Mouse (Mus musculus): Measurements from ENCODE around the gene Rgl1.
"Not testable (repeated sequence)": the region's sequence is repeated elsewhere in the genome, so short reads cannot be mapped to it uniquely, and the experiment has no call there.

Gene Rgl1

DNA sequence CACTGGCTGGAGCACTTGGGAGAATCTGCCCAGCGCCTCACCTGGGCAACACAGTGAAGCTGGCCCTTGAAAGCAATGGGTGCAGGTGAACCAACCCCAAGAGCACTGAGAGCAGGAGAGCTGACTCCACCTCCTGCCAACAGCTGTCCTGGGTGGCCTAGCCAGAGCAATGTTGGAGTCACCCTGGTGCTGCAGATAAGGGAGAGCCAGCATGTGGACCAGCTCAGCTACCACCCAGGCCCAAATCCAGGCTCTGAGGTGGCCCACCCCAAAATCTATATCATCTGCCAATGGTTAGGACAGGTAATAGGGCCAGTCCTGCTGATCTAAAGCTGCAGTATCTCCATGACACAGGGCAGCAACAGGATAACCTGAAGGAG, 114.7 kb downstream of the Rgl1 start:
- DNase-seq = no peak

DNA sequence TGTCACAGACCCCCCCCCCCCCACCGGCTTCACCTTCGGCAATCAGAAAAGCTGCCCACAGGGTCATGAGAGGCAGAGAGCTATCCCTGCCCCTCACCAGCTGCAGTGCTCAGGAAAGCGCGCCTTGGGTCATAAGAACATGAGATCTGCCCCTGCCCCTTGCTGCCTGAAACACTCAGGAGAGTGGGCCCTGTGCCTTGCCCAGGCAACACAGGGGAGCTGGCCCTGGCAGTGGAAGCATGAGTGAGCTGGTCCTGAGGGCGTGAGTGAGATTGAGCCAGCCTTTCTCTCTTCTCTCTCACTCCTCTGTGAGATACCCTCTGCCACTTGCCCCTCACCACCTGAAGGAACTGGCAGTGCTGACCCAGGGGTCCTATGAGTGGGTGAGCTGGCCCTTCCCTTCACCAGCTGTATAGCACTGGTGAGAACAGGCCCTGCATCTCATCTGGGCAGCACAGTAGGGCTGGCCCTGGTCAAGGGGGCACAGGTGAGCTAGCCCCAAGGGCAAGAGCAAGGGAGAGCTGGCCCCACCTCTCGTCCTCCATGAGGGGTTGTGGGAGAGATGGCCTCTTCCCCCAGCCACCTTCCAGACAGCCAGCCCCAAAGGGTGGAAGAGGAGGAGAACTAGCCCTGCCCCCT, 115.2 kb downstream of the Rgl1 start:
- DNase-seq = no peak

DNA sequence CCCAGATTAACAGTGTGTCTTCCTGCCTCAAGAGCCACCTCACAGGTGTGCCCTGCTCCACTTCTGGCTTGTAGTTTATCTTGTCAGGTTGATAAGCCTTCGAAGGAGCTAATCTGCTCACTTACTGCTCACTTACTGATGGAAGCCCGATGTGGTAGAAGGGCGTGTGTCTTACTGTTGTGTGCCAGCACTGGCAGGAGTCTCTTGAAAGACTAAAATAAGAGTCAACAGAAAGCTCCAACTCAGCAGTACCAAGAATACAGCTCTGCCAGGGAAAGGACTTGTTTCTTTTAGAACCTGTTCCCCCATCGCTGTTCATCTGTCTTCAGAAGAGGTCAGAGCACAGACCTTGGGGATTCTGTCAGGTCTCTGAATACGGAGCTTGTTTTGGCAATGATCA, 118.1 kb downstream of the Rgl1 start:
- no peak for DNase-seq

DNA sequence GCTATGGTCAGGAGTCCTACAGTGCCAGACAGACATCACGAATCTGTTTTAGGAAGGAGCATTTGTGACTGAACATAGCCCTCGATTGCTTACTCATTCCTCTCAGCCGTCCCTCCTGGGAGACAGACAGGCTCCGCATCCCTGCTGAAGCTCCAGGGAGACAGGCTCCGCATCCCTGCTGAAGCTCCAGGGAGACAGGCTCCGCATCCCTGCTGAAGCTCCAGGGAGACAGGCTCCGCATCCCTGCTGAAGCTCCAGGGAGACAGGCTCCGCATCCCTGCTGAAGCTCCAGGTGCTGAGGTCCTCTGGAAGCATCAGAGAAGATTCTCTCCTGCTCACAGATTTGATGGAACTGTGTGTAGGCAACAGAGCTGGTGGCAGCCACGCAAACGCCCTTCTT, 123.9 kb downstream of the Rgl1 start:
- DNase-seq = not testable (repeated sequence)

DNA sequence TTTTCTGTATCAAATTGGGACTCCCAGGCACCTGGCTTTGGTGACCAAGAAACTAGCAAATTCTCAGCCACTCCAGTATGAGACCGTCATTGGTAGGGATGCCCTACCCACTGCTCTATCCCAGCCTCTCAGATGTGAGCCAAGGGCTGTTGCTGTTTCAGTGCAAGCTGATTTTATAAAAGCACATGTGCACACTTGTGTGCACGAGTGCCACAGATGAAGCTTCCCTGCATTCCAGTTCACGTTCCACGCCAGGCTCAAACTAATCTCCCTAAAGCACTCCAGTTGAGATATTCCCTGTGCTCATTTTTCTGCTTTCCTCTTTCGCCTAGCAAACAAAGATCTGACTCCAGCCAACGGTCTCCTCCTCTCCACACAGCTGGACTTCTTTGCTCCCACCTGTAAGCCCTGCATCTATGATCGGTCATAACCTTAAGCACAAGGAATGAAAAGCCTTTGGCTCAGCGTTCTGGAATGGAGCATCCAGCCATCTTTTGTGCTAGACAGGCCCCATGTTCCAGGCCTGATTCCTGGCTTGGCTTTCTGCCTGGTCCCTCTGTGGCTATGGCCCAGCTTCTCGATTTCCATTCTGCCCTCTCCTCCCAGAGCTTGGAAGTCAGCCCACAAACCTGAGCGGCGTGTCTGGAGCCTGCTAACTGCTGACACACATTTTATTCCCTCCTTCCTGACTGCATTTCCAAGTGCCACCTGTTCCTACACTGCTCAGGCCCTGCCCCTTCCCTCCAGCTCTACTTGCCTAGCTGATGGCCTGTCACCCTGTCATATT, 125.8 kb downstream of the Rgl1 start:
- peak; percentile 81 for DNase-seq

DNA sequence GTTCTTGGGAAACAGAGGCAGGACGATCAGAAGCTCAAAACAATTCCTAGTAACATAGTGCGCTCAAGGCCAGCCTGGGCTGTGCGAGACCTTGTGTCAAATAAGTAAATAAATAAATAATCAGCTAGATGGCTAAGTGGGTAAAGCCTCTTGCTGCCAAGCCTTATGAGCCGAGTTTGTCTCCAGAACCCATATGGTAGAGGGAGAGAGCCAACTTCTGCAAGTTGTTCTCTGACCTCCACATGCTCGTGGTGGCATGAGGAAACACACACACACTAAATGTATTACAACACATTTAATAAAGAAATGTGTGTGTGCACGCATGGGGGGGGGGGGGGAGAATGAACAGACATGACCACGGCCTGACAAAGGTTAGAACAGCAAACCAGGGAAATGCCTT, 126.8 kb downstream of the Rgl1 start:
- no peak for DNase-seq

DNA sequence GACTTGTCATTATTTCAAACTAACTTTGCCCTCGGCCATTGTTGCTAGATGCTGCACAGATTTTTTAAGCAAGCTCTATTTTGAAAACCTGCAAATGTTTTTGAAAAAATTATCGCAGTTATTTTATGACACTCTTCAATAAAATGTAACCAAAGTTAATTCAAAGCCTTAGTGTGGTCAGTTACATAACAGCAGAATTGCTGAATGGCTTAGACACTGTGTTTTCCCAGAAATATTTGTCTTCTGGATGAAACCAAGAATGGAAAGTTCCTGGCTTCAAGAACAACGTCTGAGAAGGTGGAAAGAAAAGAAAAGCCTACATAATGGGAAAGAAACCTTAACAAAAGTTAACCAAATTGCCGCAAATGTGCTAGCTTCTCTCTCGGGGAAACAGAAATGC, 131.5 kb downstream of the Rgl1 start:
- DNase-seq = no peak

DNA sequence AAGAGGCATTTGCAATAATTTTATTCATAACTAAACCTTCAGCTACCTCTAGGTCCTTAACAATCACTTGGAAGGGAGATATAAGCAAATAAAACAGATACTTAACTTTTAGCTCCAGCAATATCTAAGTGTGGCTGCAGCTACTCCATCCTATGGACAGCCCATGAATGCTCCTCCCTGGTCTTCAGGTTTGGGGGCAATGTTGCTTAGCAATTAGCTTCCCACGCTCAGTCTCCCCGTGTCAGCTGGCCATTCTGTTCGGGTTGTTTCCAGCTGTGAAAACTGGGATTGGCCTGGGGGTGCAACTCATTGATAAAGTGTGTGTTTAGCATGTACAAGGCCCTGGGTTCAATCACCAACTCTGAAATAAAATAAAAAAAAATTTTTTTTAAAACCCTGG, 136.4 kb downstream of the Rgl1 start:
- no peak for DNase-seq

DNA sequence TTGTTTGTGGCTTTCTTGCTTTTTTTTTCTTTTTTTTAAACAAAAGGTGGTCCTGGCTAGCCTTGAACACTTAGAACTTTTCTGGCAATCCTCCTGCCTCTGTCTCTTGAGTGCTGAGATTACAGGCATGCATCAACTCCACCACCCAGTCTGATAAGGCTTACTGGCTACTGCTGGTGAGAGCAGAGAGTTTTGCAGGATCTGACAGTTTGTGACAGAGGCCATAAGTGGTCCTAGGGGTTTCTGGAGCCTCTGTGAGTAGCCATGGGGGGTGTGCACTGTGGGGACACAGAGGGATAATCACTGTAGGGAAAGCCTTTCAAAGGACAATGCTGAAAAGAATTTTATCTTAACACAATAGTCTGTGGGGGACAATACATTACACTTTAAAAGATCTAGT, 140.5 kb downstream of the Rgl1 start:
- DNase-seq = no peak

DNA sequence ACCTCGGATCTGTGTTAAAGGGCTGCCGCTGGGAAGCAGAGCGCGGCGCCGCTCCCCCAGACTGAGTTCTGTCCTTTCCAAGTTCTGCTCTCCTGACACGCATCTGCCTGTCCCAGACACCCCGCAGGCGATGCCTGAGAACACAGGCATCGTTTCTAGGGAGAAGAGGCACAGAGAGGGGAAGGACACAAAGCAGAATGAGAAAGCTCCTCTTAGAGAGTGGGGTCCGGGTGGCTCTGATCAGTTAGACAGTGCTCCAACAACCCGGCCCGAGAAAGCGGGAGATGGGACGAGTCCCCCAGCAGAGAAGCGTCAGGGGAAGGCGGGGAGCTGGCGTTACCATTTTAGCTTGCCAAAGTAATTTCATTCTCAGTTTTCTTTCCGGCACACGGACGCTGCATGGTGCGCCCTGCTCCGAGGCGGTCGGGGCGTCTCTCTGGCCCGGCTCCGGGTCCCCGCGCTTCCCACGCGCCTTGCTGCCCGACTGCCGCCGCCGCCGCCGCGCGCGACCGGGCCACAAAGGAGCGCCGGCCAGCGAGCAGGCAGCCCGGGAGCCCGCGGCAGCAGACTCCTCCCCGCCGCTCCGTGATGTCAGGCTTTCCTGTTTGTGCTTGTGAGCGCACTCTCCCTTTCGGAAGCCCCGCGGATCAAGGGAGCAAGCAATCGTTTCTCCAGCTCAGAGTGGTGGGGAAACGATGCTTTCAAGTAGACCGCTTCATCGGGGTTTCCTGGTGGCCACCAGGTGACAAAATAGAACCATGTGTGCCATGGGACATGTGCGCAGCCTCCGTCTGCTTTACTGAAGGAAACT, 141.3 kb downstream of the Rgl1 start:
- DNase-seq = peak; percentile 88

DNA sequence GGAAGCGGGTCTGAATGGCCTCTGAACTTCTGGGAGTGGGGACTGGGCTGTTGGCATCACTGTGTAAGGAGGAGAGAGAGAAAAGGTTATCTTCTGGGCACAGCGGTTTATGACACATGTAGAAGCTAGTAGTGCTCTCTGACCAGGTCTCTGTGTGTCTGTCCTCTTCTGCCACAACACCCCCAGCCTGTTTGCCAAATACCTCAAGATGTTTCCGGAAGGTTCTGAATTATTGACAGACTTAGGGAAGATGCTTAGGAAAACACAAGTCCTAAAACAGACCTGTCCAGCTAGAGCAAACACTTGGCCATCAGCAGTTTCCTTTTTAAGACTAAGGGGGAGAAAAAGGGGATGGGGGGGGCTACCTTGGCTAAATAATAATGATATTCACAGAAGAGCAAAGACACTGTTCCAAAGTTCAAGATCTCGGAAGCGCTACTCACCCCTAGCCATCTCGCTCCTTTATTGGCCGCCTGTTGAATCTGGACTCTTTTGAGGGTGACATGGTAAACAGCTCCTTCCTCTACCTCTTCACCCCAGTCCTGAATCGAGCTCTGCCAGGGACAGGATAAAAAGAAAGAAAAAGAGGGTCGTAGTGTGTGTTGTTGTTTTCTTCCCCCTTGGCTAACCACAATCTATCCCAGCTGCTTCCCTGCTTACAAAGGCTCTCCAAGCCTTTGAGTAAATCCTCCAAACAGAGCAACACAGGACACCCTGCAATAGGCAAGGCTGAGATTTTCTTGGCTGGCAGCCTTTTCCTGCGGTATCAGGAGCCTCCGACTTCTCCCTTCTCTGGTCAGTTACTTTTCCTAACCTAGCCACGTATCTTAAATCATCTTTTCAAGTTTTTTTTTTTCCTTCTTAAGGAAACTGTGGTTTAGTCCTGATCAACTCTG, 142.5 kb downstream of the Rgl1 start:
- peak; percentile 75 for DNase-seq

DNA sequence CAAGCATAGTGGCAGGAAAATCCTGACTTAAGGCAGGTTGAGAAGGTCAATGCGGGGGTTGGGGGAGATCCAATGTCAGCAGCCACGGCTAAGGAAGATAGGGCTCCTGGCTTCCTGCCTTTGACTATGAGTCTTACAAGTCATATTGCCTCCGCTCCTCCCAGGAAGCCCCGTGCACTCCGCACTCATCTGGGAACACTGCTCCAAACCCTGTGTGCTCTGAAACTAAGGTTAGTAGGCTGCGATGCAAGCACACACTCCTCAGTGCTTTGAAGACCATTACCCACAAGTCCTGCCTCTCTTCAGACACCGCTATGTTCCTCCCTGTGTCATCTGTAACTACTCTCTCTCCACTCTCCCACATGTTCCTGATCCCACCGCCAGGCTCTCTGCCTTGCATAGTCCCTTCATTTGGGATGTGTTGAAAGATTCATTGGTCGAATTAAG, 143.4 kb downstream of the Rgl1 start:
- DNase-seq = peak; percentile 64

DNA sequence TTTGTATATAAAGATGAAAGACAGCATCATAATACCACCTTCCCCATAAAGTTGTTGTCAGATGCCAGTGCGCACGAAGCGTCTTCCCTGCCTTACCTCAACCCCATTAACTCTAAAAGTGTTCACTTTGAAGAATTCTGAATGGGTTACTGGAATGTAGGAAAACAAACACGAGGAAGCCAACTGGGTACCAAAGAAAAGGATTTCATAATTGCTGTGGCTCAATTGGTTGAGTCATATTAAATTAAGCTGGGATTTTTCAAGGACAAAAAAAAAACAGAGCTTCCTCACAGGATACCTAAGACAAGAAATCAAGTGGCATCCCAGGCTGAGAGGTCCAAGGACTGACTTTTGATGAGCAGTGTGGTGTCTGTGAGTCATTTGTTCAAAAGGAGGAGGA, 144.5 kb downstream of the Rgl1 start:
- DNase-seq = no peak

DNA sequence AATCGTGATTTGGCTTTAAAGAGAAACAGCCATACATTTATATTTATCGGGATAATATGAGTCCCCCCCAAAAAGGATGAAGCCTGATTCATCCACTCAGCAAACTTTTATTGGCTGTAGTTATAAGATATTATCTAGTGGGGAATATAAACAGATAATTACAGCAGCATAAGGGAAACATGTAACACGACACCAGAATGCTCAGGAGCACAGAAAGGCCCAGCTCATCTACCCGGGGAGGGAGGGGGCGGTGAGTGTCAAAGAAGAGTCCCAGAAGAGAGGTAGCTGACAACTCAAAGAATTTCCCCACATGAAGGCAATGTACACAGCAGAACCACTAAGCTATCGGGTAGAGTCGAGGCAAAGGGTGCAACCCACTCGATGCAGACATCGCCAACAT, 146.8 kb downstream of the Rgl1 start:
- DNase-seq = no peak

DNA sequence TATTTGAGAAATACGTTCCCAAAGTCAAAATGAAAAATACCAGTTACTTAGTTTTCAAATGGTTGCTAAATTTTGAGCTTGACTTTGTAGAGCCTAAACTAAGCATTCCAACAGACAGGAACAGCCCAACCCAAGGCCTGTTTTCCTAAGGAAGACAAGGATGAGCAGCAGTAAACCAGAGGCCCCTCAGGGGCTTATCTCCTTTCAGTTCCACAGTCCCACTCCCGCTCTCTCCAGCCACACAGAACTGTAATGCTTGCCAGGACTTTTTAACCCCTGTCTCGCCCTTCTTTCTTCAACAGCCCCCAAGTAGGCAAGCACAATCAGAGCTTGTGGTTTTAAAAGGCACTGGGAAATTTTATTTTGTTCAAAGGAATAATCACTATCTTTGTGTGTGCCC, 147.3 kb downstream of the Rgl1 start:
- no peak for DNase-seq

DNA sequence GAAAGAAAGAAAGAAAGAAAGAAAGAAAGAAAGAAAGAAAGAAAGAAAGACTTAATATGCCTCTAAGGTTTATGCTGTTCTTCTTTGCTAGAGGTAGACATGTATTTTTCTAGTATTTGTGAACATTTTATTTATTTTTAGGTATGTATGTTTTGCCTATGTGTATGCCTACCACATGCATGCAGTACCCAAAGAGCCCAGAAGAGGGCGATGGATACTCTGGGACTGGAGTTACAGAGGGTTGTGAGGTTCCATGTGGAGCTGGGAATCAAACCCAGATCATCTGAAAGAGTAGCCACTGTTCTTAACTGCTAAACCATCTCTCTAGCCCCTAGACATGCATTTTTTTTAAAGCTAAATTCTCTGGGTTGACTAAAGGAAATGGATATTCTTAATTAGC, 147.8 kb downstream of the Rgl1 start:
- DNase-seq = no peak

DNA sequence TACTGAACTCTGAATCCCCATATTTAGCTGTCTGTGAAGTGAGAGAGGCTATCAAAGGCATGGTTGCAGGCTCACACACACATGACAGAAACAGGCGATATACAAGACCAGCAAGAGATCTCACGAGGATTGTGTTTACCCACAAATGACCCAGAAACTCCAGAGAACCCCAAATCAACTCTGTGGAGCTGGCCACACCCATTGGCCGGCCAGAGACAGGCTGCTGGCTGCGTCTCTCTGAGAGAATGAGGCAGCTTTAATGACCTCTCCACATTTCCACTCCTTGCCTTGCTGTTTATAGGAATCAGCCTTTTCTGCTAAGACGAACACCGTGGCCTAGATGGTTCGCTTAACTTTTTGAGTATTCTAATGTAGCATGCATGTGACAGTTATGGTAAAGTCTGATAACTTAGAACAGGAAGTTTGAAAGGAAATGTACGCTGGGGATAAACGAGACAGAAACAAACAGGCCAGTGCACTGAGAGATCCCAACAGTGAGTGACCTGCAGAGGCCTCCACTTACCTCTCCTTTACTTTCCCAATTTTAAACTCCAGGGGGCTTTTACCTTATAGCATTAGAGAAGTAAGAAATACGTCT, 148.3 kb downstream of the Rgl1 start:
- DNase-seq = peak; percentile 26

DNA sequence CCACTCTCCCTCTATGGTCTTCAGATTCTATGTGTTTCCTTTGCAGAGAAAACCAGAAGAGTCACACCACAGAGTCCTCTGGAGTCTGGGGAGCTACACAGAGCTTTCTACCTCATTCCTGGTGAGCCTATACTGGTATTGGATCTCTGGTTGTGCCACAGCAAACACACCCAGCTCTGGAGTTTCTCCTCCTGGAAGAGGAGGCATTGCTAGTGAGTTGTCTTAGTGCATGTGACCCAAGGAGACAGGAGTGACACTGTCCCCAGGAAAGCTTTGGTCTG, 149.4 kb downstream of the Rgl1 start:
- DNase-seq = no peak

DNA sequence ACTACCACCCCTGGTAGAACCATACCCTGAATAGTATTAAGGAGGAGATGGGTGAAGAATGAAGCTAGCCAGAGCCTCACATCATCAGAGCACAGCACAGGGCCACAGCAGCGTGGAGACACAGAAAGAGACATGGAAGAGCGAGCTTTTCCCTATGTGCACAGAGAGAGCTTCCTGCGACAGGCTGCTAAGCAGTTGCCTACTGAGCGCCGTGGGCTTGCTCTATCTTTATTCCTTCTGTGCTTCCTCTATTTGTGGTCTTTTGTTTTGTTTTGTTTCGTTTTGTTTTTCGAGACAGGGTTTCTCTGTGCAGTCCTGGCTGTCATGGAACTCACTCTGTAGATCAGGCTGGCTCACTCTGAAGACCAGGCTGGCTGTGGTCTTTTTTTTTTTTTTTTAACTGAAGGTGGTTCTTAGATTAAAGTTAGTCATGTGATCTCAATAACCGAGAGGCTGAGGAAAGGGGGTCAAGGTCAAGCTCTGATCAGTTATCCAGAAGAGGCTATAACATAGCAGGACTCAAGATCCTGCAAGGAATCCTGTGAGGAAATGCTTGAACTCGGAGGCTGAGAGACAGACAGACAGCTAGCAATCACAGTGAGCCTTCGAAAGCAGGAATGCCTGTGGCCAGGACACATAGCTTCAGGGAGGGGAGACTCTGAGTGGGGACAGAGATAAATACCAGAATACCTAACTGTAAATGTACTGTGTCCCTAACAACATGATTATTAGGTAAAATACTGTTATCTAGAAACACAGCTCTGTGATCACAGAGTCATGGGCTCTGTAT, 150.0 kb downstream of the Rgl1 start:
- DNase-seq = no peak

DNA sequence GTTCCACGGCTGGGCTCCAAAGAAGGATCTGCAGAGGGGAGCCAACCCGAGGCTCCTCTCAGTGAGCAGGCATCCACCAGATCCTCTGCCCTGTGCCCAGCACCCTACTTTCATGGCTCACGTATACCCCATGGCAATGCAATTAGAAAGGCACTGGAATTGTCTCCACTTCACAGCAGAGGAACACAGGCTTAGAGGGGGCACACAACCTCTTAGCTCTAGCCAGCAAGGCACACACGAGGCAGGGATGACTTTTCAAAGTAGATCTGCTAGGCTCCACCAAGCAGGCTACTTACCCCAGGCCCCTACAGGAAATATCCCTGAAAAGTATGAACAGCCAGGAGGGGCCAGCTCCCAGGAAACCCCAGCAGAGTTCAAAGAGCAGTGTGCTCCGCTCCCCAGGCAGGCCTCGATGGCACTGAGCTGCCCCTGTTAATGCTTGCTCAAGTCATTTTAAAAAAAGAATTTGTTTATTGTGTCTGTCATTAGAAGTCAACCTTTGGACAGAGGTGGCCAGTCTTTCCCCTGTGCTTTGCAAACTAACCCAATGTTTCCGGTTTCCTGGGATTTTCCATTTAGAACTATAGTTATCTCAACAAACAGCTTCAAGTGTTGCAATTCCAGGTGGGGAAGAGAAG, 151.3 kb downstream of the Rgl1 start:
- DNase-seq = no peak

DNA sequence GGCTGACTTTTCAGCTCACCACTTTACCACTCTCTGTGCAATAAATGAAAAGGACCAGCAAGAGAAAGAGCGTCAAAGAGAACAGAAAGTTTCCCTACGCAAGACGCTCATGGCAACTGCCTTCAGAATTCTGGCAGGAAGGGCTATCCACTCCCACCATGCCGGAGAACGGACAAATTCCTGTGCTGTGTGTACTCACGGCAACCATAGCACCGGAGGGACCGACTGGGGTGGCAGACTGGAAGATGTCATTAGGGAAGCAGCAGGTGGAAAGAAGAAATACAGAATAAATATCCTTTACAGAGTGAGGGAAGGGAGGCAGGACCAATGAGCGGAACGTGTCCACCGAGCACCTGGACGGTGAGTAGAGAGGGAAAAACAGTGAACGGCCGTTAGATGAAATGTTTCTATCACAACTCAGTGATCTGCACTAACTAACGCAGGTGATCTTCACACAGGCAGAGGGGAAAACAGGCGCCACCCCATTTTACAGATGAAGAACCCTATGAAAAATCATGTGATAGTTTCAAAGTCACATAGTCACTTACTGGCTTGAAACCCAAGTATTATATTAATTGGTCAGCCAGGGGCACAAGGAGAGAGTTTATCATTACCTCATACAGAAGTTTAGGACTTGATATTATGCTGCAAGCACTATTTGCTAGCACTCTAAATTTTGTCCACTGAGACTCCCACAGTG, 152.8 kb downstream of the Rgl1 start:
- DNase-seq = no peak
